Mouse (Mus musculus) embryo, embryonic 11.5 days (tissue): ENCODE data around the gene Trappc3.

Source experiments
- DNase-seq: peaks from one replicate; pipeline ENCODE4 v3.0.0-alpha.2; 2012; ENCODE audit warnings: low read depth, low spot score

Gene Trappc3

DNA sequence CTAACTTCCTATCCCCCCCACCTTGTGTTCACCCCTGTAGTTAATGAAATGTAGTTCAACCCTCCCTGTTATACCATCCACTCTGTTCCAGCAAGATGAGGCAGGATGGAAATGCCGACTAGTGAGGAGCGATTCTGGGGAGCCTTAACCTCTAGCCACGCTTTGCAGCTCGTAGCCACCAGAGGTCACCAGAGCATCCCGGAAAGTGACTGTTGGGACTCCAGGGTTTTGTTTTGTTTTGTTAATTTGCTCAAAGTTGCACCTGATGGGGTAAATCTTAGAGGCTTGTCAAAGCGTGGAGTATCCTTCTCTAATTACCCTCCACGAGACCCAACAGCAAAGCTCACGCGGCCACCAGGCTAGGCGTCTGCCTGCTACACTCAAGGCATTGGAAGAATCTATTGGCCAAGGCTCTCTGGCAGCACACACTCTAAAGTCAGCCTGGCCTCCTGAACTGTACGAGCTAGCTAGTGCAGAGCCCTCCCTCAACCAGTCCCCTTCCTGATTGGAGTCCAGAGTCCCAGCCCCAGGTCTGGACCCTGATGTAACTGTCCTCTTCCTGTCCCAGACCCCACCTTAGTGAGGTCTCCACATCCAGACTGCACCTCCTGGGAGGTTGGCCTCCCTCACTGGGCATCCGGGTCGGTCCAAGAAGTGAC is 15.9 kb downstream of the Trappc3 start:
- DNase-seq = no peak

DNA sequence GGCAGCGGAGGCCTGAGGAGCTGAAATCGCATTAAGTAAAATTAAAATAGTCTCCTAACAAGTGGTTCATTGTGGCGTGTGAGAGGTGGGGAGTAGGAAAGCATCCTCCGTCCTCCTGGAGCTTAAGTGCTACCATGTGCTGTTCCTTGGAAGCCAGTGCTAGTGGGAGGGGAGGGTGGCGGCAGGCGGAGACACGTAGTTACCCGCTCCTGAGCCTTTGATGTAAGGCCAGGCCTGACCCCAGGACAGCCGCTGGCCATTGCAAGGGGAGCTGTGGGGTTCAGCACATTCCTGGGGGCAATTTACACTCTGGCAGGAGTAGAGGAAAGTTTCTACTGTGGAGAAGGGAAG is 16.4 kb downstream of the Trappc3 start:
- DNase-seq = no peak

DNA sequence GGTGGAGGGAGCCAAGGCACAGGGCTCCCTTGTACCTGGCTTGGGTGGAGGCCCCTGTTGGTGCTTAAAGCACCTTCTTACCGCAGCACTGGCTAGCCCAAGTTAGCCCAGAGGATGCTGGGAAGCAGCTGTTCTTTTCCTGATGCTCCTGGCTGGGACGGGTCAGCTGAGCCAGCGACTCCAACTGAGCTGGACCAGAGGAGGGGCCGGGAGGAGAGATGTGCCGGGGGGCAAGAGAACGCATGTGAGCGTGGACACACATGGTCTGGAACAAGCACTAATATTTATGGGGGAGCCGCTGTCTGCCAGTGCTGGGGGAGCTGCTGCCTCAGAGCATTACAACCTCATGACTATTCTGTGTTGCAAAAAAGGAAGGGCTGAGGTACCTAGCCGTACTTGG is 16.8 kb downstream of the Trappc3 start:
- DNase-seq = no peak

DNA sequence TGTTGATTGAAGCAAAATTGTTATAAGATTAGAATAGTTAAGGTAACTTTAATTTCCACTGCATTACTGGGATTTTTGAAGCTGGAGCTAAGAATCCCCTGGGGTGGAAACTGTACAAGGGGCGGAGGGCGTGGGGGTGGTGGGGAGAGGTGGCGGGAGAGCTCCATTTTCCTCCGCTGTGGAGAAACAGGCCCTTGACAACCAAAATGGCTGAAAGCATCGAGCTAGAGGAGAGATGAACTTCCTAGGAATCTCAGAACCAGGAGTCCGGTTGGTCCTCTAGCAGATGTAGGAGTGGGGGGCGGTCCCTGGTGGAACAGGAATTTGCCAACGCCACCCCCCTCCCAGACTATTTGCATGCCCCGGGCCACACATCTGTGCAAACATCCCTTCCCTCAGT is 19.6 kb downstream of the Trappc3 start:
- no peak for DNase-seq

DNA sequence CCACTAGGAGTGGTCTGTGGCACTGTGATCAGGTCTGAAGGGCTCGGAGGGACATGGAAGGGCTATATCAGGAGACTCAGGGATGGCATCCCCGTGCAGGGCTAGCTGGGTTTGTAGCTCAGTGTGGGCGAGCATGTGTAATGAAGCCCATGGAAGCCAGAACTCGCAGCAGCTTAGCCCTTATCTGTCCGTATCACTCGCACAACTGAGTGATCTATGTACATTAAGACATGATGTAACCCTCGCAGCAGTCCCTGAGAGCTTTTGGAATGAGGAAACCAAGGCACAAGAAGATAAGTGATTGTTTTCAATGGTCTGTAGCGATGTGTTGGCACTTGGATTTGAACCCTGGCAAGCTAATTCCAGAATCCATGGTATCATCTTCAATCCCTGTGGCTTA is 21.5 kb downstream of the Trappc3 start:
- no peak for DNase-seq

DNA sequence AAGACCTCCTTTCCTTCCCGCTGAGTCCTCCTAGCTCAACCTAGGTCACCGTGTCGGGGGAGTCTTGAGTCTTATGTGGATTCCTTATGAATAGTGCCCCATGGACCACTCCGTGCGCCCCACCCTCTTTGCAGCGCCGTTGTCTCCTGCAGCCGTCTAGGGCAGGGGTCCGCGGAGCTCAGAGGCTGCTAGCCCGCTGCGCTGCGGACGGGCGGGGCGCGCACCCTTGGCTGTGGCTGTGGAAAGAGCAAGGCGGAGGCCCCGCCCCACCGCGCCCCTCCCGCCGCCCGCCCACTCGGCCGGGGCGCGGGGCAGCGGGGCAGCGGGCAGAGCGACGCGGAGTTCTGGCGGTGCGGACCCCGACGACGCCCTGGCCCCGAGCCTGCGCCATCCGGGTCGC is 24.4 kb downstream of the Trappc3 start, which contains the start of gene Col8a2:
Gene Col8a2 (plus strand): TSS at position 302 of the 400 bp plus-strand sequence.
- no peak for DNase-seq

DNA sequence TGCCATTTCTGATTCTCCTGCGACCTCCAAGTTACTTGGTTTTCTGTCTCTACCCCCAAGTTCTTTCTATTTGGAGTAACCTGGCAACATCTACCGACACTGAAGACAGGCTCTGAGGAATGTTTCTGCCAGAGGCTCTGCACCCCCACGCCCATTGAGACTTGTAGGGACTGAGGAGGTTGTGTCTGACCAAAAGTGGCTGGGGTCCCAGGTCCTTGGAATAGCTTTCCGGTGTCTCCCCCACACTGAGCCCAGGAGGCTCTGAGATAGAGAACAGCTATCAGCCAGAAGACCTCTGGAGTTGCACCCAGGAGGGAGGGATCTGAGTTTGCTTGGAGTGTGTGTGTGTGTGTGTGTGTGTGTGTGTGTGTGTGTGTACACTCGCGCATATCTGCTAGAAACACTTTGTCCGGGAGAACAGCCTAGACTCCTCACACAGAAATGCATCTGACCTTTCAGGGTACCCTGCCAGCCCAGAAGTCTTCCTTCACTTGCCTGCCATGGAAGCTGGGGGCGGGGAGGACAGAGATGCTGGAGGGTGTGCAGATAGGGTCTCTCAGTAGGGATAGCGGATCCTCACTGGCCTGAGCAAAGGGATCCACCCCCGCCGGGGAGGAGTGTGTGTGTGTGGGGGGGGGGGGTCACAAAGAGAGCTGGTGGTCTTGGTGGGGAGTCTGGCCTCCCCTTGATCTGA is 25.3 kb downstream of the Trappc3 start:
- DNase-seq = no peak

DNA sequence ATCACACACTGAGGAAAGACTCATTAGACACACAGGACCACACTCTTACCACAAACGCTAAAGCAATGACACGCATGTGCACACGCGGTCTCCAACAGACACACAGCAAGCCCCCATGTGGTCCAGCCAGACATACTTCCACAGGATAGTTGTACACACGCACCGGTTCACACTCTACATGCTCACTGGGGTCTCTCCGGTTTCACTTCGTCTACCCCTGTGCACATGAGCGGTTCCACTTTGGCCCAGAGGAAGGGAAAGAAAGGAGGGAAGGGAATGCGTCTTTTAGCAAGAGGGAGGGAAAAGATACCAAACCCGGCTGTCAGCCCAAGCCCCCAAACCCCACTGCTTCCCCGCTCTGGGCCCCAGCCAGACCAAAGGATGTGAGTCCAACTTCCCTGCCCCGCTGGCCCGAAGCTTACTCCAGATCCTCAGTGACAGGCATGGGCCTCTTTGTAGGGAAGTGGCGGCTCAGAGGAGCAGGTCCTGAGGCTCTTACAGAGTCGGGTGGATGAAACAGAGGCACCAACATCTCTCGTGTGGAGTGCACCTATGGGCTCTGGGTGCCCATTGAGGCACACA is 26.1 kb downstream of the Trappc3 start:
- DNase-seq = no peak

DNA sequence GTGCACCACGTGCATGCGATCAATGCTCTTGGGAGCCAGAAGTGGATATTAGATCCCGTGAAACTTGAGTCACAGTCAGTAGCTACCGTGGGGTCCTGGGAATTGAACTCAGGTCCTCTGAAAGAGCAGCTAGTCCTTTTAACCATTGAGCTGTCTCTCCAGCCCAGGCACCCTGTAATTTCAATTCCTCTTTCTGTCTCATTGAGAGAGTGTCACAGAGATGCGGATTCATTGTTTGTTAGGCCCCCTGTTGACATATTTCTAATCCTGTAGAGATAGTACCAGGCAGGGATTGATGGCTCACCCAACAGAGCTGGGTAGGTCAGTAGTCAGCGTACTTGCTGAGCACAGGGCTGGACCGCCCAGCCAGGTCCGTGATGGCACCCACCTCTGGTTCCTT is 28.2 kb downstream of the Trappc3 start:
- no peak for DNase-seq

DNA sequence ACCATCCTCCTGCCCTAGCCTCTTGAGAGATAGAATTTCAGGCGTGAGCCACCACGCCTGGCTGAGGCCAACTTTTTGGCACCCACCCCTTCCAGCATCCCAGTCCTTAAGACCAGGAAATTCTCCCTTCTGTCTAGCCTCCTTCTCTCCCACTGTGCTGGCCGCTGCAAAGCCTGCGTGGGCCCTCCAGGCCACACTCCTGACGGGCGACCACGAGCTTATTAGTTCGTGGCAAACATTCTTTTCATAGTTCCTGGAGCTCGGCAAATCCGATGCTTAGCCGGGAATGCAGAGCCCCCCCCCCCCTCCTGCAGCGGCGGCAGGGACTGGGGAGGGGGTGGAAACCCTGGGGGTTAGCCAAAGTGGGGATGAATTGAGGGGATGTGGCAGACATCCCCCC is 29.1 kb downstream of the Trappc3 start:
- DNase-seq = no peak

DNA sequence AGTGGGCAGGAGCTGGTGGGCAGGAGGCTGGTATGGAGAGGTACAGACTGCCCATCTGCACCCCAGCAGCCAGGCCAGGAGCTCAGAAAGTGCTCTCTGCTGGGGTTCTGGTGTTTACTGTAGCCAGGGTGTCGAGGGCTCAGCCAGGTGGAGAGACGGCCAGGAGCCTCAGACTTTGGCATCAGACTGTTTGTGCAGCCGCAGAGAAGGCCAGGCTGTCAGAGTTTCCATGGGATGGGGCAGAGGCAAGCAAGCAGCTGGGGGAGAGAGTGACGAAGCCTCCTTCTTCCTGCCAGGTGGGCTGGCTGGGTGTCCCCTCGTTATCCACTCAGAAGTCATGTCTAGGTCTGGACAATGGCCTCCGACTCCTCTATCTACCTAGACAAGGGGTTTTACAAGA is 33.0 kb downstream of the Trappc3 start:
- no peak for DNase-seq

DNA sequence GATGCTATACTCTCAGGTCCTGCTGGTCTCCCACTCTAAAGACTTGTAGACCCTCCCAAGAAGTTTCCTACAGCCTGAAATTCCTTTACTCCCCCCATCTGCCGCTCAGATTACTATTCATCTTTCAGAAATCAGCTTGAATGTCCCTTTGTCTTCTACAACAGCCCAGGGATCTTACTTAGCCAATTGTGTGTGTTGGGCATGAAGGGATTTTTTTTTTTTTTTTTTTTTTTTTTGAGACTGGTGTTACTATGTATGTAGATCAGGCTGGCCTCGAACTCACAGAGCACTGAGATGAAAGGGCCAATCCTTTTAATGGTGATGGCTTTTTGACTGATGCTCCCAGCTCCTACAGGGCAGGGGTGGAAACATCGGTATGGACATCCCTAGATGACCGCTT is 33.8 kb downstream of the Trappc3 start:
- DNase-seq = no peak

DNA sequence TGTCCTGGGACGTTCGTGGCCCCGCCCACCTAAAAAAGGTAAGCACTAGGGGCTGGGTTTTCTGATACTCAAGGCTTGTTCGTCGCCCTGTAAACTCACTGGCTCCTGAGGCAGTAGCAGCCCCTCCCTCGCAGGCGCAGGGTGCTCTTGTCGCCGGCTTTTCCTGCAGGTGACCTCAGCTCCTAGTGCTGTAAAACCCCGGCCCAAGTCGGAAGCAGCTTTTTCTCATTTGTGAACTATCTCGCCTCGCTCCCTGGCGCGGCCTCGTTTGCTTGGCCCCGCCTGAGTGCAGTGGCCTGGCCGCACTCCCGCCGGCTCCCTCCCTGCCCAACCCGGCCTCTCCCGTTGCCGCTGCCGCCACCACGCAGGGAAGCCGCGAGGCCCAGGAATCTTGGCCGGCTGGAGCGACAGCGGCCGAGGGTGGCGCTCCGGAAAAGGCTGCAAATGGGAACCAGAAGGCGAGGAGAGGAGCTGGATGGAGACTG is 34.5 kb downstream of the Trappc3 start:
- no peak for DNase-seq

DNA sequence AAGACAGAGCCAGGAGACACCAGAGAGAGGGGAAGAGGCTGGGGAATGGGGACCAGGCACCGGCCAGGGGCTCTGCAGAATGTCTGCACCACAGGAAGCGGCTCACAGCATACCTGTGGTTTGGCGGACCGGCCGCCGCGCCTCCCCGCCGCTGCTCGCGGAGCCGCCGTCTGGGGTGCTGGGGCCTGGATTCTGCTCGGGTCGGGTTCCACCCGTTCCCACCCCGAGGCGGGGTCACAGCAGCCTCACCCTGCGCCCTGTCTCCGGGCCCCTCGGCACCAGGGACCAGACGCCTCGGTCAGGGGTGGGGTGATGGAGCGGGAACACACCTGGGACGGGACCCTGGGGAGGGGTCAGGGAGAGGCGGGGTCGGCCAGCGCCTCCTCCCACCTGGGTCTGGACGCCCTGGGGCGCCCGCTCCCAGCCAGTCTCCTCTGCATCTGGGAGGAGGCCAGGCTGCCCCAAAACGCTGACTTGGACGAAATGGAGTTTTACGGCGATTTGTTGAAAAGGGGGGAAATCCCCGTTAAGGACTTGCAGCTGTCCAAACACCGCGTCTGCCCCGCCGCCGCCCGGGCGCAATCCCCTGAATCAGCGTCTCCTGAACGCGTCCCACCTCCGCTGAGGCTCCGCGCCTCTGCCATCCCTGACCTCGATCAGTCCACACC is 38.9 kb downstream of the Trappc3 start:
- DNase-seq = no peak

DNA sequence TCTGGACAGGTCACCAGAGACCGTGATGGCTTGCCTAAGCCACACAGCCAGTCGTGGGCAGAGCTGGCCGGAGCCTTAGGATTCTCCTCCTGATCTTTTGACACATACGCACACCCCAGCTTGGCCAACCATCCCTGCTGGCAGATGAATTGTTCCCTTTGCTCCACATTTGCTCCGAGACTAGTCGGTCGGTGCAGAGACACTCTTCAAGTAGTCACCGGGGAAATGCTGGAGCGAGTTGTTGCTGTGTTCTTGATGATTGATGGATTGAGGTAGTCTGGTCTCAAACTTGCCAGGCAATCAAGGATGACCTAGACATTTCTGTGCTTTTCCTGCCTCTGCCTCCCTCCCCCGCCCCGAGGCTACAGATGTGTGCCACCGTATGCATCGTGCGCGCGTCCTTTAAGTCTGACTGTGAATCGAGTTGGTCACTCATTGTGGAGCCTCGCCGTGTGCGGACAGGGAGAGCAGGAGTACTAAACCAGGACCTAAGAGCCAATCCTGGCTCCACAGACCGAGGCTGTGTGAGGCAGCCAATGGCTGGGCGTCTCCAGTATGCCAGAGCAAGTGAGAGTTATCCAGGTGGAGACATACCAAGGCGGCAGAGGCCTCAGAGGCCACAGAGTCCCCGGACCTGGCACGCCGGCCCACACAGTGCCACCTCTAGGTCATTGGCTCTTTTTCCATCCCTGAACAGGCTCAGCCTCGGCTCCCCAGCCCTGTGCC is 39.6 kb downstream of the Trappc3 start:
- no peak for DNase-seq

DNA sequence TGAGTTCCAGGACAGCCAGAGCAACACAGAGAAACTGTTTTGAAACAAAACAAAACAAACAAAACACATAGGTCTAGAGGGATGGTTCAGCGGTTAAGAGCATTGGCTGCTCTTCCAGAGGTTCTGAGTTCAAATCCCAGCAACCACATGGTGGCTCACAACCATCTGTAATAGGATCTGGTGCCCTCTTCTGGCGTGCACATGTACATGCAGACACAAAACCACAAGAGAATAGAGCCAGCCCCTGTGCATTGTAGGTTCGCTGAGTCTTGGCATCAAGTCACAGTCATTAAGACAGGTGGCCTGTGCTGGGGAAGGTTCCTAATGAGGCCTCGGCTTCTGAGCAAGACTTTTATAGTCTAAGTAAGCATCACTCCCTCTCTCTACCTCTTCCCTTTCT is 41.8 kb downstream of the Trappc3 start:
- no peak for DNase-seq

DNA sequence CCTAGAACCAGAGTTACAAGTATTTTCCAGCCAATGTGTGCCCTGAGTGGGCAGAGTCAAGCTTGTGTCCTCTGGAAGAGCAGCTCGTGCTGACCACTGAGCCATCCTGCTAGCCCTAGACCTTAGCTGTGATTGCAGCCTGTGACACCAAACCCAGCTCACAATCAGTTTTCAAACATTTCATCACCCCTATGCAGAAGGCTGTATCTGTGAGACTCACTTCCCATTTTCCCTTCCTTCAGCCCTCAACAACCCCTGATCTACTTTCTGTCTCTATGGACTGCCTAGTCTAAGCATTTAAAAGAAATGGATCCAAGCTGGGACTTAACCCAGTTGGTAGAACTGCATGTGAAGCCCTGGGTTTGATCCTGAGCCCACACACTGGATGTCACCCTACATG is 43.3 kb downstream of the Trappc3 start:
- no peak for DNase-seq

DNA sequence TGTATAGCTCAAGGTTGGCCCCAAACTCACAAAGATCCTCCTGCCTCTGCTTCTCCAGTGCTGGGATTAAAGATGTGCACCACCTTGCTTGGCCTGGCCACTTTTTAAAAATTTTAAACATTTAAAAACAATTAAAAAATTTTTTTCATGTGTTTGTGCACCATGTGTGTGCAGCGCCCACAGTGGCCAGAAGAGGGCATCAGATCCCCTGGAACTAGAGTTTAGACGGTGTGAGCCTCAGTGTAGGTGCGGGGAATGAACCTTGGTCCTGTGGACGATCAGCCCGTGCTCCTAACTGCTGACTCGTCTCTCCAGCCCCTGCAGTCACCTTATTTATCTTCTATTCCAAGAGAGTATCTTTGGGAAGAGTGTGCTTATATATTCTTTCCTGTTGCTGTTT is 43.9 kb downstream of the Trappc3 start:
- no peak for DNase-seq

DNA sequence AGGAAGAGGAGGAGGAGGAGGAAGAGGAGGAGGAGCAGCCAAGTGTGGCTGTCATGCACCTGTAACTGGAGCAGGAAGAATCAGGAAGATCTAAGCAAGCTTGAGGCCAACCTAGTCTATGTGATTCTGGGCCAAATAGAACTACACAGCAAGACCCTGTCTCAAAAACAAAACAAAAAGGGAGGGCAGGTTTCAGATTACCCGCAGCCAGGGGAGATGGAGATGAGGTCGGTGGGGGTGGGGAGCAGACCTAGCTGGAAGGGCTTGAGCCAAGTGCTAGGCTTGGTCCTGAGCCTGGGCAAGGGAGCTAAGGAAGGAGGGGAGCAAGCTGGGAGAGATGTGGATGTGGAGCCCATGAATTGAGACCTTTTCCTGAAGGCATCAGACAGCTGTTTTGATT is 44.7 kb downstream of the Trappc3 start:
- no peak for DNase-seq

DNA sequence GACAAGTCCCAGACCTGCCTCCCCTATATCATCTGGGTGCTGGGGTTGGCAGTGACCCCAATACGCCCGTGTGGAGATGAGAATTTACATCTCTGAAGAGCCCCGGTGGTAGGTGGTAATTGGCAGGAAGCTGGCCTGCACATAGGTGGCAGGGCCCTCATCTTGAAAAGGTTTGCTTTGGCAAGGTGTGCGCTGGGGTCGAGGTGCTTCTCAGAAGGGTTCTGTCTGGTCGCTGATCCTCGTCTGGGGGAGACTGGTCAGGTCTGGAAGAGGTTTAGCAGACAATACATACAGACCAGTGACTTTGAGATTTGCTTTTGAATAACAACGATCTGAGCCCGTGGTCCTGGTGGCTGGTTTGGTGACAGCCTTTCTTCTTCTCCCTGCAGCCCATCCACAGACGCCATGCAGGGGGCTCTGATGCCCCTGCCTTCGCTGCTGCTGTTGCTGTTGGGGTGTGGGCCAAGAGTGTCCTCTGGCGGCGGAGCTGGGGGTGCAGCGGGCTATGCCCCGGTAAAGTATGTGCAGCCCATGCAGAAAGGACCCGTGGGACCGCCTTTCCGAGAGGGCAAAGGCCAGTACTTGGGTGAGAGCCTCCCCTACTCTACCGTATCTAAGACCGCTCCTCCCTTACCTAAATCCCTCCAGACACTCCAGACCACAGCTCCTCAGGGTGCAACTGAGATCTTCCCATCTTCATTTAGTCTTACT is 47.2 kb downstream of the Trappc3 start:
- DNase-seq = no peak

DNA sequence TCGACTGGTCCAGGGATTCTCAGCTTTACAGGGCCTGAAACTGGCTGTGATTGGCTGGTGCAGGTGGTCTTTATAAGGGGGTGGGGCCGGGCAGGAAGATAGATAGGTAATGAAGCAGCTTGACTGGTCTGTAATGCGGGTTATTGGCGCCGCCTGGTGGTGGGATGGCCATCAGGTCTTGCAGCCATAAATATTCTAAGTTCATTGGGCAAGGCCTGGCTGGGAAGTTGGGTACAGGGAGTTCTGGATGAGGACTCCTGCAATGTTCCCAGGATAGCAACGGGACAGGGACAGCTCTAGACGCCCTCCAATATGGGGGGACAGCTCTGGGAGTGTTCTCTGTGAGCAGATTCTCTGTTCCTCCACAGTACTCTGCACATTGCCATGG is 47.8 kb downstream of the Trappc3 start:
- peak; percentile 86 for DNase-seq
